Mouse (Mus musculus) stomach, embryonic 16.5 days (tissue): ENCODE data around the gene Klc1. TPM values are rescaled to one million over a fixed set of nuclear protein-coding genes. Genes with fewer than 3 reads are reported as not detected.
A peak's percentile ranks its signal among the peaks of the same experiment; 100 is the strongest.

Experiments used
- ATAC-seq: fragments of 200-750 bp; cut with Nextera tagmentation; 2 replicates; pipeline ENCODE4 v1.8.0; 2017; ENCODE audit warnings: moderate number of reproducible peaks, moderate TSS enrichment; ENCODE audit not compliant: insufficient read depth, low FRiP score
- H3K27ac ChIP-seq: fragments of 300-500 bp; sonication (generic); 2 replicates; pipeline ENCODE4 v1.5.1; 2014; ENCODE audit warnings: low read length
- H3K27me3 ChIP-seq: fragments of 300-500 bp; sonication (generic); 2 replicates; pipeline ENCODE4 v1.6.1; 2014; ENCODE audit warnings: low read length, control low read depth, mixed read lengths; ENCODE audit not compliant: control insufficient read depth, insufficient read depth
- H3K36me3 ChIP-seq: fragments of 300-500 bp; sonication (generic); 2 replicates; pipeline ENCODE4 v1.6.1; 2014; ENCODE audit warnings: low read length; ENCODE audit not compliant: control insufficient read depth, insufficient read depth
- H3K4me1 ChIP-seq: fragments of 300-500 bp; sonication (generic); 2 replicates; pipeline ENCODE4 v1.6.1; 2014; ENCODE audit warnings: low read length, control low read depth, mixed read lengths; ENCODE audit not compliant: control insufficient read depth, insufficient read depth
- H3K4me2 ChIP-seq: fragments of 300-500 bp; sonication (generic); 2 replicates; pipeline ENCODE4 v1.6.1; 2014; ENCODE audit warnings: low read depth, low read length, mixed read lengths
- H3K4me3 ChIP-seq: fragments of 300-500 bp; sonication (generic); replicated peaks from 2 replicates; pipeline ENCODE4 v1.5.1; 2014; ENCODE audit warnings: mild to moderate bottlenecking, low read length
- H3K9ac ChIP-seq: fragments of 300-500 bp; sonication (generic); 2 replicates; pipeline ENCODE4 v1.6.1; 2014; ENCODE audit warnings: low read length
- H3K9me3 ChIP-seq: fragments of 300-500 bp; sonication (generic); replicated peaks from 2 replicates; pipeline ENCODE4 v1.6.1; 2016; ENCODE audit warnings: low read length, control low read depth; ENCODE audit not compliant: control insufficient read depth
- WGBS: fragments of 180-500 bp; shearing (Covaris S2); extraction: QIAGEN DNeasy Blood & Tissue Kit; methylation state at CpG from one replicate; pipeline ENCODE4 v1.1.7; 2014; 5-methylcytosine and 5-hydroxymethylcytosine counted together
- polyA plus RNA-seq: library from polyadenylated mRNA; unstranded; fragments of >200 nt; fragmentation: Nextera tagmentation; extraction: Ambion mirVana; gene quantifications from 2 replicates; pipeline ENCODE4 v1.2.1, GENCODE M21; 2015

Gene Klc1
- polyA plus RNA-seq, 1 experiment from 2014 or later: 96.1 TPM

GRCm38 (mm10) chr12:111794526-111795179, 36.0 kb downstream of the Klc1 start:
- peaks cover 3% of the 10 kb centered on the region; the same call in 1 of the 2 replicates for H3K4me1 ChIP-seq
- no peak overlapping the region for H3K4me3 ChIP-seq
- H3K27ac ChIP-seq: no peak overlapping the region; the same call in 1 of the 2 replicates
- WGBS: 90% methylated on average over 18 of the region's 18 CpGs
- no peak overlapping the region for H3K9ac ChIP-seq
- peaks cover 36% of the 10 kb centered on the region for H3K36me3 ChIP-seq
- H3K4me2 ChIP-seq: no peak overlapping the region
- H3K9me3 ChIP-seq: no peaks in the 10 kb centered on the region
- H3K27me3 ChIP-seq: no peaks in the 10 kb centered on the region
- peak; percentile 35; the same call in 1 of the 2 replicates for ATAC-seq

GRCm38 (mm10) chr12:111795180-111795895, 36.7 kb downstream of the Klc1 start:
- H3K27ac ChIP-seq: no peak overlapping the region
- no peak overlapping the region for H3K4me3 ChIP-seq
- ATAC-seq: no peak
- H3K27me3 ChIP-seq: no peaks in the 10 kb centered on the region
- 88% methylated on average over 28 of the region's 28 CpGs for WGBS
- H3K9me3 ChIP-seq: no peaks in the 10 kb centered on the region
- peaks cover 3% of the 10 kb centered on the region; the same call in 1 of the 2 replicates for H3K4me1 ChIP-seq
- no peak overlapping the region for H3K4me2 ChIP-seq
- no peak overlapping the region for H3K9ac ChIP-seq
- H3K36me3 ChIP-seq: peaks cover 33% of the 10 kb centered on the region

GRCm38 (mm10) chr12:111797251-111797650, 38.6 kb downstream of the Klc1 start:
- 81% methylated on average over 8 of the region's 8 CpGs for WGBS
- no peak for ATAC-seq
- no peak overlapping the region for H3K4me3 ChIP-seq
- no peak overlapping the region for H3K27ac ChIP-seq
- H3K36me3 ChIP-seq: peaks cover 27% of the 10 kb centered on the region
- peaks cover 3% of the 10 kb centered on the region; the same call in 1 of the 2 replicates for H3K4me1 ChIP-seq
- H3K9me3 ChIP-seq: no peaks in the 10 kb centered on the region
- H3K27me3 ChIP-seq: no peaks in the 10 kb centered on the region
- H3K4me2 ChIP-seq: no peak overlapping the region
- no peak overlapping the region for H3K9ac ChIP-seq

GRCm38 (mm10) chr12:111798493-111798892, 39.8 kb downstream of the Klc1 start:
- Histone ChIP-seq H3K4me1 (peaks cover 3% of the 10 kb centered on the region; the same call in 1 of the 2 replicates), H3K36me3 (peaks cover 27% of the 10 kb centered on the region), H3K4me2 (no peak overlapping the region), H3K27ac (no peak overlapping the region), H3K4me3 (no peak overlapping the region), H3K9ac (no peak overlapping the region), H3K27me3 (no peaks in the 10 kb centered on the region), H3K9me3 (no peaks in the 10 kb centered on the region)
- ATAC-seq: no peak
- WGBS: 86% methylated on average over 13 of the region's 13 CpGs

- H3K27ac ChIP-seq: no peak overlapping the region
- no peaks in the 10 kb centered on the region for H3K4me1 ChIP-seq
- H3K36me3 ChIP-seq: peaks cover 16% of the 10 kb centered on the region; the same call in 1 of the 2 replicates
- WGBS: 83% methylated on average over 10 of the region's 10 CpGs
- H3K4me3 ChIP-seq: no peak overlapping the region
- no peak for ATAC-seq
- H3K27me3 ChIP-seq: no peaks in the 10 kb centered on the region
- H3K9ac ChIP-seq: no peak overlapping the region
- no peaks in the 10 kb centered on the region for H3K9me3 ChIP-seq
- no peak overlapping the region for H3K4me2 ChIP-seq
Measured at GRCm38 (mm10) chr12:111800459-111801183, 42.0 kb downstream of the Klc1 start.

GRCm38 (mm10) chr12:111803538-111803937, 44.9 kb downstream of the Klc1 start:
- H3K4me1 ChIP-seq: no peaks in the 10 kb centered on the region
- peak overlapping the region; percentile 12; the same call in 1 of the 2 replicates for H3K27ac ChIP-seq
- H3K36me3 ChIP-seq: peaks cover 19% of the 10 kb centered on the region; the same call in 1 of the 2 replicates

GRCm38 (mm10) chr12:111808775-111809174, 50.1 kb downstream of the Klc1 start:
- no peak overlapping the region for H3K9ac ChIP-seq
- H3K36me3 ChIP-seq: peaks cover 12% of the 10 kb centered on the region; the same call in 1 of the 2 replicates
- no peak overlapping the region for H3K4me3 ChIP-seq
- H3K27ac ChIP-seq: no peak overlapping the region
- H3K27me3 ChIP-seq: no peaks in the 10 kb centered on the region
- 86% methylated on average over 6 of the region's 6 CpGs for WGBS
- no peak for ATAC-seq
- peaks cover 24% of the 10 kb centered on the region for H3K4me1 ChIP-seq
- H3K9me3 ChIP-seq: no peaks in the 10 kb centered on the region
- H3K4me2 ChIP-seq: no peak overlapping the region

More at GRCm38 (mm10) chr12:111803538-111803937, 44.9 kb downstream of the Klc1 start:
- ATAC-seq: peak; percentile 79
- Histone ChIP-seq H3K9me3 (no peaks in the 10 kb centered on the region), H3K4me2 (no peak overlapping the region), H3K9ac (no peak overlapping the region), H3K27me3 (no peaks in the 10 kb centered on the region), H3K4me3 (no peak overlapping the region)
- 52% methylated on average over 5 of the region's 5 CpGs for WGBS

- Histone ChIP-seq H3K36me3 (peaks cover 12% of the 10 kb centered on the region; the same call in 1 of the 2 replicates), H3K4me2 (0 out of 2 replicates have a peak overlapping the region, but pooled peaks have one; percentile 10), H3K4me1 (peaks cover 24% of the 10 kb centered on the region), H3K4me3 (no peak overlapping the region), H3K9me3 (no peaks in the 10 kb centered on the region), H3K9ac (peak overlapping the region; percentile 49; the same call in 1 of the 2 replicates), H3K27ac (peak overlapping the region; percentile 70), H3K27me3 (no peaks in the 10 kb centered on the region)
- peak; percentile 57 for ATAC-seq
- 2% methylated on average over 9 of the region's 9 CpGs for WGBS
Measured at GRCm38 (mm10) chr12:111809762-111810161, 51.1 kb downstream of the Klc1 start.
